Mouse (Mus musculus) limb, embryonic 14.5 days (tissue): ENCODE measurements at regions not wholly inside any gene's neighbourhood (a gene's known extent, or its start where the extent isn't known, plus 50 kb on each side); places are given as distances from the start of the nearest gene placed in this dataset.

Source experiments
- ATAC-seq: fragments of 200-750 bp; cut with Nextera tagmentation; 2 replicates; pipeline ENCODE4 v1.8.0; 2017; ENCODE audit warnings: low read depth, moderate number of reproducible peaks, moderate TSS enrichment; ENCODE audit not compliant: low FRiP score
- DNase-seq: peaks from one replicate; pipeline ENCODE4 v3.0.0-alpha.2; 2015; ENCODE audit warnings: low spot score
- H3K27ac ChIP-seq: fragments of 300-500 bp; sonication (generic); replicated peaks from 2 replicates; pipeline ENCODE4 v1.5.1; 2014; ENCODE audit warnings: low read depth, mild to moderate bottlenecking, low read length, moderate library complexity, mixed read lengths
- H3K27me3 ChIP-seq: fragments of 300-500 bp; sonication (generic); 2 replicates; pipeline ENCODE4 v1.6.1; 2014; ENCODE audit warnings: low read length, mixed read lengths; ENCODE audit not compliant: control insufficient read depth, insufficient read depth
- H3K36me3 ChIP-seq: fragments of 300-500 bp; sonication (generic); 2 replicates; pipeline ENCODE4 v1.6.1; 2014; ENCODE audit warnings: mild to moderate bottlenecking, low read length, moderate library complexity, mixed read lengths; ENCODE audit not compliant: control insufficient read depth, insufficient read depth
- H3K4me1 ChIP-seq: fragments of 300-500 bp; sonication (generic); 2 replicates; pipeline ENCODE4 v1.6.1; 2014; ENCODE audit warnings: antibody characterized with exemption, low read length, mixed read lengths; ENCODE audit not compliant: control insufficient read depth, insufficient read depth
- H3K4me2 ChIP-seq: fragments of 300-500 bp; sonication (generic); replicated peaks from 2 replicates; pipeline ENCODE4 v1.6.1; 2014; ENCODE audit warnings: low read depth, mild to moderate bottlenecking, low read length, moderate library complexity; ENCODE audit not compliant: severe bottlenecking
- H3K4me3 ChIP-seq: fragments of 300-500 bp; sonication (generic); replicated peaks from 2 replicates; pipeline ENCODE4 v1.5.1; 2014; ENCODE audit warnings: low read length
- H3K9ac ChIP-seq: fragments of 300-500 bp; sonication (generic); 2 replicates; pipeline ENCODE4 v1.6.1; 2014; ENCODE audit warnings: mild to moderate bottlenecking, low read depth, low read length, moderate library complexity; ENCODE audit not compliant: severe bottlenecking
- H3K9me3 ChIP-seq: fragments of 300-500 bp; sonication (generic); 2 replicates; pipeline ENCODE4 v1.6.1; 2016; ENCODE audit warnings: low read length; ENCODE audit not compliant: control insufficient read depth
- POLR2A ChIP-seq: fragments of 200-500 bp; IDR thresholded peaks from 2 replicates; pipeline ENCODE4 v1.8.0; 2012; ENCODE audit warnings: inconsistent platforms, mild to moderate bottlenecking, moderate library complexity, borderline replicate concordance; ENCODE audit not compliant: insufficient read depth, insufficient read length; ENCODE audit errors: extremely low read depth
- WGBS: fragments of 180-500 bp; shearing (Covaris S2); extraction: QIAGEN DNeasy Blood & Tissue Kit; methylation state at CpG from one replicate; pipeline ENCODE4 v1.1.7; 2014; 5-methylcytosine and 5-hydroxymethylcytosine counted together

DNA sequence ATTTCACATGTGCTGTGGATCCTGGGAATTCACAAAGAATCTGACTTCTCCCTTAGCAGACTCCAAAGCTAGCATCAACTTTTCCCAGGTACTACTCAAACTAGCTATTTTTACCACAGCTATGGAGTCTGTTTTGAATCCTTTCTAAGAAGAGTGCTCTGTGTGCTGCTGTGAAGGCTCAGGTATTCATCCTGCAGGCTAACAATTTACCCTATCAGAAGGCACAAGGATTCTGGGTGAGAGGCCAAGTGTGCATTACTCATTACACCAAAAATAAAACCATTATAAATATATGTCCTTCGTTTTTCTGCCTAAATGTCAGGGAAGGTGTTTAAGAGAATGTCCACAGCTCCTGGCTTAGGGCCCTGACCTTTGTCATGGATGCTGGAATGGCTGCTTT lies 353.2 kb upstream of the Negr1 start:
- no peak overlapping the region for H3K4me3 ChIP-seq
- 30% methylated on average over 1 of the region's 1 CpGs for WGBS
- ATAC-seq (no peak), DNase-seq (no peak)
- H3K9ac ChIP-seq = no peak overlapping the region
- no peaks in the 10 kb centered on the region for H3K4me1 ChIP-seq
- H3K27me3 ChIP-seq = no peaks in the 10 kb centered on the region
- no peaks in the 10 kb centered on the region for H3K9me3 ChIP-seq
- TF ChIP-seq POLR2A = no peak
- no peaks in the 10 kb centered on the region for H3K36me3 ChIP-seq
- no peak overlapping the region for H3K4me2 ChIP-seq
- H3K27ac ChIP-seq = no peak overlapping the region

DNA sequence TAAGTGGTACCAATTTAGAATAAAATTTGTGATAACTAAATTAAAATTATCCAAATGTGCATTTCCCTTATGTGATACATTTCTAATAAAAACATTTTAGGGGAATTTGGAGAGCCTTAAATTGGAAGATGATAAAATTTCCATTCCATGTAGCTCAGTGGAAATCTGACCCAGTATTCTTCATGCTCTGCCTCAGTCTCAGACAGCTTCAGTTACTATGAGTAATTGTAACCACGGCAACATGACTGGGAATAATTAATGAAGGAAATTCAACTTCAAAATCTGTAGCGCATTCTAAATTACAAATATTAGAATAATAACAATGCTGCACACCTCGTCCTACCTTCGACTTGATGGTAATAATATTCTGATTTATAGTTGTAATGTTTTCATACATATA lies 350.8 kb upstream of the Negr1 start:
- Histone ChIP-seq H3K27me3 (no peaks in the 10 kb centered on the region), H3K4me3 (no peak overlapping the region), H3K4me2 (no peak overlapping the region), H3K9me3 (no peaks in the 10 kb centered on the region), H3K9ac (no peak overlapping the region), H3K27ac (no peak overlapping the region), H3K36me3 (no peaks in the 10 kb centered on the region), H3K4me1 (no peaks in the 10 kb centered on the region)
- TF ChIP-seq POLR2A = no peak
- DNase-seq (no peak), ATAC-seq (no peak)
- 77% methylated on average over 4 of the region's 4 CpGs for WGBS

DNA sequence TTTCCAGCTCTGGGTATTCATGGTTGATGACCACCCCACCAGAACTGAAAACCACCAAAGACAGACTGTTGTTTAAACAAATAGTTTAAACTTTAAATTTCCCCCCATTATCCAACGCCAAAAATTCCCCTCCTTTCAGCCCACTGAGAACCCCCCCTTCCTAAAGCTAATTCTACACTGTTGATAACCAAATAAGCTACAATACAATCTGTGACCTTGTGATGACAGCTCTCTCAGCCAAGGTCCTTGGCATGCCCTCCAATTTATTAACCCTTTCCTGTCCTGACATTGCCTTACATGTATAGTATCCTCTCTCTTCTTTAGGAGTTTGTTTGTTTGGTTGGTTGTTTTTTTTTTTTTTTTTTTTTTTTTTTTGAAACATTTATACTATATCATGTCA lies 346.8 kb upstream of the Negr1 start:
- Histone ChIP-seq H3K36me3 (no peaks in the 10 kb centered on the region), H3K4me2 (no peak overlapping the region), H3K4me3 (no peak overlapping the region), H3K4me1 (no peaks in the 10 kb centered on the region), H3K9me3 (no peaks in the 10 kb centered on the region), H3K27me3 (no peaks in the 10 kb centered on the region), H3K9ac (no peak overlapping the region), H3K27ac (no peak overlapping the region)
- DNase-seq (no peak), ATAC-seq (no peak)
- WGBS = 74% methylated on average over 1 of the region's 1 CpGs
- TF ChIP-seq POLR2A = no peak

DNA sequence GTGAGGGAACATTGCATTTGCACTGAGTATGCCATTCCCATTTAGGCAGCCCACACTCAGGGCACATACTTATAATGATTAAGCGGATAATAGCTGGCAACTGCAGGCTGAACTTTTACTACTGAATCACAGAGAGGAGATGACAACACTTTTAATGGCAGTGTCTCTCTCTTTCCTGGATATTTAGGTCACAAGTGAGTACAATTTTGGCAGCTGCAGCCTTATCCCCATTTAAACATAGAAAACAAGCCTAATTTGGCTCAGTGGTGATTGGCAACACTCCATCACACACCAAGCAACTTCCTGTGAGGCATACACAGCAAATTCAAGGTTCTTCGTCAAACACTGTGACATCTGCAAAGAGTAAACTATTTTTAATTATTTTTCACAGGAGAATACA lies 329.5 kb upstream of the Negr1 start:
- Histone ChIP-seq H3K4me1 (no peaks in the 10 kb centered on the region), H3K27me3 (no peaks in the 10 kb centered on the region), H3K36me3 (no peaks in the 10 kb centered on the region), H3K9ac (no peak overlapping the region), H3K9me3 (no peaks in the 10 kb centered on the region), H3K27ac (no peak overlapping the region), H3K4me2 (no peak overlapping the region), H3K4me3 (no peak overlapping the region)
- ATAC-seq (no peak), DNase-seq (no peak)
- 79% methylated on average over 2 of the region's 2 CpGs for WGBS
- no peak for TF ChIP-seq POLR2A

DNA sequence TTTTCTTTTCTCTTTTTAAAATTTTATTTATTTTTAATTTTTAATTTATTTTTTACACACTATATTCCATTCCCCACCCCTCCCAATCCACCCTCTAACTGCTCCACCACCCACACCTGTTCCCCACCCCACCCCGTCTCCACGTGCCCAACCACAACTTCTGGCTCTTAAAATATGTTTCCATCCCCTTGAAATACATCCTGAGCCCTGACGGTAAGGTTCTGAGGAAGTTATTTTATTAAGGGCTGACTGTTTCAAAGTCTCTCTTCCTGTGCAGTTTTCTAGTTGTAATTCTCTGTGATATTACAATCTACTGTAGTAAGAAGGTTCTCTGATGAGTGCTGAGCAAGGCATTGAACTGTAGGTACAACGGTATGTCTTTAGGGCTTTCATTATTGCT lies 325.6 kb upstream of the Negr1 start:
- no peak overlapping the region for H3K4me2 ChIP-seq
- H3K27me3 ChIP-seq = no peaks in the 10 kb centered on the region
- no peaks in the 10 kb centered on the region for H3K4me1 ChIP-seq
- no peaks in the 10 kb centered on the region for H3K9me3 ChIP-seq
- 66% methylated on average over 4 of the region's 4 CpGs for WGBS
- no peak overlapping the region for H3K9ac ChIP-seq
- DNase-seq (no peak), ATAC-seq (no peak)
- H3K4me3 ChIP-seq = no peak overlapping the region
- H3K27ac ChIP-seq = no peak overlapping the region
- no peak for TF ChIP-seq POLR2A
- H3K36me3 ChIP-seq = no peaks in the 10 kb centered on the region

DNA sequence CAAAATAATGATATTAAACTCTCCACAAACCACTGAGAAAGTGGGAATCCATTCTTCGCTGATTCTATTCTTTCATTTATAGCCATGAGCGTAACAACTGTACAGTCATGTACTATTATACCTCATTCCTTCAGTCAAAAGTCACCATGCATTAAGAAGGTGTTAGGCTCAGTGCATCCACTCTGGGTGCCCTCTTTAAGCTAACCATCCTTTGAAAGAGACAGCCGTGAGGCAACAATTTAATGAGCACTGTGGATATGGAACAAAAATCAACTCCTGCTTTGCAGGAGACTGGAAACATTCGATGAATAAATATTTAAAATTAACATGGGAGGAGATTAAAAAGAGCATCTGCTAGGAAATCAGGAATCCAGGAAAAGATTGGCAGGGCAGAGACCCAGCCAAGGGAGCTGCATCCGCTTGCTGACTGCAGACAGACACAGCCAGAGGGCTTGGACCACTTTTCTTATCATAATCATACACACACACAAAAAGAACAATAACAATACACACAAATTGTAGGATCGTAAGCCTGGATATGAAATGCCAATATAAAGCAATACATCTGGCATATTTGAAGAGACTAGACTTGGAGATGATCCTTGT lies 309.2 kb upstream of the Negr1 start:
- ATAC-seq = no peak
- no peak overlapping the region for H3K4me2 ChIP-seq
- H3K27ac ChIP-seq = no peak overlapping the region
- H3K36me3 ChIP-seq = no peaks in the 10 kb centered on the region
- no peak overlapping the region for H3K4me3 ChIP-seq
- no peak overlapping the region for H3K9ac ChIP-seq
- no peaks in the 10 kb centered on the region for H3K4me1 ChIP-seq
- TF ChIP-seq POLR2A = no peak
- H3K27me3 ChIP-seq = no peaks in the 10 kb centered on the region
- H3K9me3 ChIP-seq = no peaks in the 10 kb centered on the region
- 78% methylated on average over 6 of the region's 6 CpGs for WGBS
- DNase-seq = no peak
